Mouse (Mus musculus) midbrain, embryonic 12.5 days (tissue): ENCODE measurements around the gene Rnf34. TPM values are rescaled to one million over a fixed set of nuclear protein-coding genes. Genes with fewer than 3 reads are reported as not detected.
A peak's percentile ranks its signal among the peaks of the same experiment; 100 is the strongest.

Source experiments
- ATAC-seq: fragments of 200-750 bp; cut with Nextera tagmentation; 2 replicates; pipeline ENCODE4 v1.8.0; 2017; ENCODE audit warnings: low read depth, moderate TSS enrichment, moderate library complexity; ENCODE audit not compliant: low FRiP score
- H3K27ac ChIP-seq: fragments of 300-500 bp; sonication (generic); replicated peaks from 2 replicates; pipeline ENCODE4 v1.5.1; 2016; ENCODE audit warnings: mild to moderate bottlenecking
- H3K27me3 ChIP-seq: fragments of 300-500 bp; sonication (generic); 2 replicates; pipeline ENCODE4 v1.6.1; 2016; ENCODE audit warnings: mild to moderate bottlenecking
- H3K36me3 ChIP-seq: fragments of 300-500 bp; sonication (generic); 2 replicates; pipeline ENCODE4 v1.6.1; 2016
- H3K4me1 ChIP-seq: fragments of 300-500 bp; sonication (generic); 2 replicates; pipeline ENCODE4 v1.6.1; 2016
- H3K4me2 ChIP-seq: fragments of 300-500 bp; sonication (generic); replicated peaks from 2 replicates; pipeline ENCODE4 v1.6.1; 2016; ENCODE audit warnings: mild to moderate bottlenecking, moderate library complexity
- H3K4me3 ChIP-seq: fragments of 300-500 bp; sonication (generic); 2 replicates; pipeline ENCODE4 v1.5.1; 2016; ENCODE audit warnings: mild to moderate bottlenecking
- H3K9ac ChIP-seq: fragments of 300-500 bp; sonication (generic); replicated peaks from 2 replicates; pipeline ENCODE4 v1.6.1; 2016; ENCODE audit warnings: mild to moderate bottlenecking, moderate library complexity
- H3K9me3 ChIP-seq: fragments of 300-500 bp; sonication (generic); 2 replicates; pipeline ENCODE4 v1.6.1; 2016; ENCODE audit warnings: mild to moderate bottlenecking
- WGBS: fragments of 180-500 bp; shearing (Covaris S2); methylation state at CpG from one replicate; pipeline ENCODE4 v1.1.7; 2016; 5-methylcytosine and 5-hydroxymethylcytosine counted together
- polyA plus RNA-seq: library from polyadenylated mRNA; unstranded; fragments of >200 nt; fragmentation: Nextera tagmentation; extraction: Ambion mirVana; gene quantifications from 2 replicates; pipeline ENCODE4 v1.2.1, GENCODE M21; 2016

Rnf34 gene
- 52.0 and 53.1 TPM in 2 replicates for polyA plus RNA-seq

- peak within 1 kb of the TSS; percentile 88 for H3K4me2 ChIP-seq
- peak; percentile 99 for ATAC-seq
- H3K27me3 ChIP-seq: no peaks in the 10 kb centered on the region
- H3K4me1 ChIP-seq: peaks cover 15% of the 10 kb centered on the region
- no peaks in the 10 kb centered on the region for H3K9me3 ChIP-seq
- peak within 1 kb of the TSS; percentile 94 for H3K27ac ChIP-seq
- no peaks in the 10 kb centered on the region for H3K36me3 ChIP-seq
- 1% methylated on average over 61 of the region's 61 CpGs for WGBS
- peak within 1 kb of the TSS; percentile 93 for H3K9ac ChIP-seq
- H3K4me3 ChIP-seq: peak within 1 kb of the TSS; percentile 80
Observed at GRCm38 (mm10) chr5:122849521-122850318, at the start of gene Rnf34. TSS of gene Rnf34 (plus strand) at chr5:122850048.

- no peak for ATAC-seq
- no peak overlapping the region for H3K4me3 ChIP-seq
- no peak overlapping the region for H3K9ac ChIP-seq
- H3K27ac ChIP-seq: no peak overlapping the region
- H3K9me3 ChIP-seq: no peaks in the 10 kb centered on the region
- H3K4me1 ChIP-seq: peaks cover 5% of the 10 kb centered on the region; the same call in 1 of the 2 replicates
- 92% methylated on average over 13 of the region's 13 CpGs for WGBS
- H3K36me3 ChIP-seq: peaks cover 94% of the 10 kb centered on the region
- H3K27me3 ChIP-seq: no peaks in the 10 kb centered on the region
- no peak overlapping the region for H3K4me2 ChIP-seq
Observed at GRCm38 (mm10) chr5:122800345-122801010, 49.4 kb upstream of the Rnf34 start.

- Histone ChIP-seq H3K4me3 (no peak overlapping the region), H3K4me2 (no peak overlapping the region), H3K9me3 (no peaks in the 10 kb centered on the region), H3K9ac (no peak overlapping the region), H3K36me3 (peaks cover 96% of the 10 kb centered on the region), H3K27ac (no peak overlapping the region), H3K4me1 (peaks cover 5% of the 10 kb centered on the region; the same call in 1 of the 2 replicates), H3K27me3 (no peaks in the 10 kb centered on the region)
- no peak for ATAC-seq
- WGBS: 94% methylated on average over 8 of the region's 8 CpGs
Observed at GRCm38 (mm10) chr5:122801684-122802083, 48.2 kb upstream of the Rnf34 start.

GRCm38 (mm10) chr5:122802706-122803105 lies 47.1 kb upstream of the Rnf34 start:
- Histone ChIP-seq H3K4me1 (peaks cover 5% of the 10 kb centered on the region; the same call in 1 of the 2 replicates), H3K27me3 (no peaks in the 10 kb centered on the region), H3K27ac (no peak overlapping the region), H3K4me2 (no peak overlapping the region), H3K36me3 (peaks cover 99% of the 10 kb centered on the region), H3K9me3 (no peaks in the 10 kb centered on the region), H3K4me3 (no peak overlapping the region), H3K9ac (no peak overlapping the region)
- no peak for ATAC-seq
- WGBS: 86% methylated on average over 9 of the region's 9 CpGs

GRCm38 (mm10) chr5:122805503-122805902 lies 44.3 kb upstream of the Rnf34 start:
- no peak overlapping the region for H3K27ac ChIP-seq
- ATAC-seq: no peak
- no peak overlapping the region for H3K9ac ChIP-seq
- no peaks in the 10 kb centered on the region for H3K27me3 ChIP-seq
- no peak overlapping the region for H3K4me2 ChIP-seq
- WGBS: 69% methylated on average over 3 of the region's 3 CpGs
- H3K4me1 ChIP-seq: no peaks in the 10 kb centered on the region
- H3K9me3 ChIP-seq: no peaks in the 10 kb centered on the region
- no peak overlapping the region for H3K4me3 ChIP-seq
- peaks cover 89% of the 10 kb centered on the region for H3K36me3 ChIP-seq

GRCm38 (mm10) chr5:122811364-122812079 lies 38.3 kb upstream of the Rnf34 start:
- no peaks in the 10 kb centered on the region for H3K9me3 ChIP-seq
- peaks cover 82% of the 10 kb centered on the region for H3K36me3 ChIP-seq
- no peak overlapping the region for H3K9ac ChIP-seq
- H3K4me2 ChIP-seq: no peak overlapping the region
- no peak overlapping the region for H3K4me3 ChIP-seq
- no peak overlapping the region for H3K27ac ChIP-seq
- WGBS: 94% methylated on average over 9 of the region's 9 CpGs
- no peaks in the 10 kb centered on the region for H3K4me1 ChIP-seq
- ATAC-seq: no peak
- no peaks in the 10 kb centered on the region for H3K27me3 ChIP-seq

- H3K36me3 ChIP-seq: peaks cover 81% of the 10 kb centered on the region
Observed at GRCm38 (mm10) chr5:122812699-122813098, 37.1 kb upstream of the Rnf34 start.

GRCm38 (mm10) chr5:122820777-122821523 lies 28.9 kb upstream of the Rnf34 start, which contains the start of gene Anapc5:
TSS of gene Anapc5 (minus strand) at chr5:122821339.
- under 1% methylated on average over 54 of the region's 55 CpGs for WGBS
- Histone ChIP-seq H3K27ac (peak within 1 kb of the TSS; percentile 95), H3K9me3 (no peaks in the 10 kb centered on the region), H3K27me3 (no peaks in the 10 kb centered on the region), H3K4me2 (peak within 1 kb of the TSS; percentile 59), H3K36me3 (peaks cover 29% of the 10 kb centered on the region), H3K9ac (peak within 1 kb of the TSS; percentile 89), H3K4me3 (peak within 1 kb of the TSS; percentile 80), H3K4me1 (peaks cover 11% of the 10 kb centered on the region)
- peak; percentile 100 for ATAC-seq

More at GRCm38 (mm10) chr5:122812699-122813098, 37.1 kb upstream of the Rnf34 start:
- Histone ChIP-seq H3K9ac (no peak overlapping the region), H3K4me3 (no peak overlapping the region), H3K27me3 (no peaks in the 10 kb centered on the region), H3K9me3 (no peaks in the 10 kb centered on the region), H3K4me2 (no peak overlapping the region), H3K27ac (no peak overlapping the region), H3K4me1 (no peaks in the 10 kb centered on the region)
- ATAC-seq: no peak
- WGBS: 90% methylated on average over 3 of the region's 3 CpGs

- Histone ChIP-seq H3K27me3 (no peaks in the 10 kb centered on the region), H3K9ac (peak overlapping the region; percentile 89; the same call in 1 of the 2 replicates), H3K4me1 (peaks cover 11% of the 10 kb centered on the region), H3K4me2 (peak overlapping the region; percentile 59), H3K36me3 (peaks cover 25% of the 10 kb centered on the region), H3K9me3 (no peaks in the 10 kb centered on the region), H3K4me3 (peak overlapping the region; percentile 80), H3K27ac (peak overlapping the region; percentile 95)
- peak; percentile 71 for ATAC-seq
- WGBS: under 1% methylated on average over 10 of the region's 10 CpGs
Observed at GRCm38 (mm10) chr5:122821524-122821885, 28.3 kb upstream of the Rnf34 start.

- H3K4me2 ChIP-seq: no peak overlapping the region
- H3K27ac ChIP-seq: no peak overlapping the region
Observed at GRCm38 (mm10) chr5:122822441-122822840, 27.4 kb upstream of the Rnf34 start.

GRCm38 (mm10) chr5:122823976-122824375 lies 25.9 kb upstream of the Rnf34 start:
- Histone ChIP-seq H3K4me1 (peaks cover 11% of the 10 kb centered on the region), H3K27me3 (no peaks in the 10 kb centered on the region), H3K27ac (no peak overlapping the region), H3K9me3 (no peaks in the 10 kb centered on the region), H3K4me2 (no peak overlapping the region), H3K9ac (no peak overlapping the region), H3K36me3 (0 out of 2 replicates have a peak, but pooled peaks cover 2% of the 10 kb centered on the region), H3K4me3 (no peak overlapping the region)
- WGBS: 71% methylated on average over 1 of the region's 1 CpGs
- no peak for ATAC-seq

More at GRCm38 (mm10) chr5:122822441-122822840, 27.4 kb upstream of the Rnf34 start:
- Histone ChIP-seq H3K27me3 (no peaks in the 10 kb centered on the region), H3K4me1 (peaks cover 11% of the 10 kb centered on the region), H3K9ac (no peak overlapping the region), H3K4me3 (no peak overlapping the region), H3K9me3 (no peaks in the 10 kb centered on the region), H3K36me3 (peaks cover 17% of the 10 kb centered on the region)
- 94% methylated on average over 4 of the region's 4 CpGs for WGBS
- no peak for ATAC-seq
